Mouse (Mus musculus): ENCODE results near the gene Mrvi1. TPM values are rescaled to one million over a fixed set of nuclear protein-coding genes. Genes with fewer than 3 reads are reported as not detected.
A peak's percentile ranks its signal among the peaks of the same experiment; 100 is the strongest.

Mrvi1 gene
- polyA plus RNA-seq, 1 experiment from 2014 or later: 13.3 TPM

- H3K27ac ChIP-seq (ENCODE audit: low read length): no peak overlapping the region
- no peaks in the 10 kb centered on the region for H3K27me3 ChIP-seq (ENCODE audit: insufficient read depth, low read length)
- peak; percentile 70; the same call in 1 of the 2 replicates for ATAC-seq (ENCODE audit: low FRiP score, low TSS enrichment)
- H3K4me1 ChIP-seq (ENCODE audit: insufficient read depth, low read length): peaks cover 16% of the 10 kb centered on the region
- WGBS: 80% methylated on average over 3 of the region's 3 CpGs
- H3K36me3 ChIP-seq (ENCODE audit: insufficient read depth, low read length): no peaks in the 10 kb centered on the region
- H3K9ac ChIP-seq (replicated peaks; ENCODE audit: low read length): no peak overlapping the region
- no peak overlapping the region for H3K4me2 ChIP-seq (replicated peaks; ENCODE audit: low read depth, low read length)
- H3K4me3 ChIP-seq (ENCODE audit: low read length): no peak overlapping the region
- H3K9me3 ChIP-seq (ENCODE audit: low read length): no peaks in the 10 kb centered on the region
Observed at GRCm38 (mm10) chr7:110962497-110962896, 19.8 kb downstream of the Mrvi1 start.

- no peak overlapping the region for H3K4me3 ChIP-seq (ENCODE audit: low read length)
- no peak overlapping the region for H3K4me2 ChIP-seq (replicated peaks; ENCODE audit: low read depth, low read length)
- peak overlapping the region; percentile 30; the same call in 1 of the 2 replicates for H3K27ac ChIP-seq (ENCODE audit: low read length)
- ATAC-seq (ENCODE audit: low FRiP score, low TSS enrichment): no peak
- H3K36me3 ChIP-seq (ENCODE audit: insufficient read depth, low read length): no peaks in the 10 kb centered on the region
- H3K27me3 ChIP-seq (ENCODE audit: insufficient read depth, low read length): no peaks in the 10 kb centered on the region
- no peak overlapping the region for H3K9ac ChIP-seq (replicated peaks; ENCODE audit: low read length)
- H3K9me3 ChIP-seq (ENCODE audit: low read length): no peaks in the 10 kb centered on the region
- H3K4me1 ChIP-seq (ENCODE audit: insufficient read depth, low read length): peaks cover 15% of the 10 kb centered on the region; the same call in 1 of the 2 replicates
- 78% methylated on average over 14 of the region's 14 CpGs for WGBS
Observed at GRCm38 (mm10) chr7:110956422-110957170, 25.7 kb downstream of the Mrvi1 start.

- Histone ChIP-seq H3K4me1 (ENCODE audit: insufficient read depth, low read length) (peaks cover 15% of the 10 kb centered on the region; the same call in 1 of the 2 replicates), H3K4me2 (replicated peaks; ENCODE audit: low read depth, low read length) (no peak overlapping the region), H3K9me3 (ENCODE audit: low read length) (no peaks in the 10 kb centered on the region), H3K36me3 (ENCODE audit: insufficient read depth, low read length) (no peaks in the 10 kb centered on the region), H3K27ac (ENCODE audit: low read length) (no peak overlapping the region), H3K9ac (replicated peaks; ENCODE audit: low read length) (no peak overlapping the region), H3K4me3 (ENCODE audit: low read length) (no peak overlapping the region), H3K27me3 (ENCODE audit: insufficient read depth, low read length) (no peaks in the 10 kb centered on the region)
- no peak for ATAC-seq (ENCODE audit: low FRiP score, low TSS enrichment)
- 52% methylated on average over 2 of the region's 2 CpGs for WGBS
Observed at GRCm38 (mm10) chr7:110955576-110955975, 26.7 kb downstream of the Mrvi1 start.

GRCm38 (mm10) chr7:110954072-110954858 is 28.0 kb downstream of the Mrvi1 start:
- Histone ChIP-seq H3K36me3 (ENCODE audit: insufficient read depth, low read length) (no peaks in the 10 kb centered on the region), H3K4me3 (ENCODE audit: low read length) (no peak overlapping the region), H3K4me2 (replicated peaks; ENCODE audit: low read depth, low read length) (no peak overlapping the region), H3K4me1 (ENCODE audit: insufficient read depth, low read length) (peaks cover 15% of the 10 kb centered on the region; the same call in 1 of the 2 replicates), H3K27ac (ENCODE audit: low read length) (no peak overlapping the region; the same call in 1 of the 2 replicates), H3K9ac (replicated peaks; ENCODE audit: low read length) (no peak overlapping the region), H3K27me3 (ENCODE audit: insufficient read depth, low read length) (no peaks in the 10 kb centered on the region), H3K9me3 (ENCODE audit: low read length) (no peaks in the 10 kb centered on the region)
- no peak for ATAC-seq (ENCODE audit: low FRiP score, low TSS enrichment)
- WGBS: 83% methylated on average over 6 of the region's 6 CpGs

GRCm38 (mm10) chr7:110953210-110953609 is 29.1 kb downstream of the Mrvi1 start:
- H3K36me3 ChIP-seq (ENCODE audit: insufficient read depth, low read length): no peaks in the 10 kb centered on the region
- H3K4me3 ChIP-seq (ENCODE audit: low read length): no peak overlapping the region
- peaks cover 15% of the 10 kb centered on the region; the same call in 1 of the 2 replicates for H3K4me1 ChIP-seq (ENCODE audit: insufficient read depth, low read length)
- peak overlapping the region; percentile 79 for H3K27ac ChIP-seq (ENCODE audit: low read length)
- peak; percentile 35; the same call in 1 of the 2 replicates for ATAC-seq (ENCODE audit: low FRiP score, low TSS enrichment)
- H3K4me2 ChIP-seq (replicated peaks; ENCODE audit: low read depth, low read length): no peak overlapping the region
- H3K27me3 ChIP-seq (ENCODE audit: insufficient read depth, low read length): no peaks in the 10 kb centered on the region
- 22% methylated on average over 1 of the region's 1 CpGs for WGBS
- H3K9me3 ChIP-seq (ENCODE audit: low read length): no peaks in the 10 kb centered on the region
- H3K9ac ChIP-seq (replicated peaks; ENCODE audit: low read length): no peak overlapping the region

- H3K36me3 ChIP-seq (ENCODE audit: insufficient read depth, low read length): no peaks in the 10 kb centered on the region
- no peak overlapping the region for H3K27ac ChIP-seq (ENCODE audit: low read length)
- H3K9me3 ChIP-seq (ENCODE audit: low read length): no peaks in the 10 kb centered on the region
- no peak overlapping the region for H3K4me3 ChIP-seq (ENCODE audit: low read length)
- H3K4me1 ChIP-seq (ENCODE audit: insufficient read depth, low read length): peaks cover 15% of the 10 kb centered on the region; the same call in 1 of the 2 replicates
- no peak overlapping the region for H3K4me2 ChIP-seq (replicated peaks; ENCODE audit: low read depth, low read length)
- no peaks in the 10 kb centered on the region for H3K27me3 ChIP-seq (ENCODE audit: insufficient read depth, low read length)
- ATAC-seq (ENCODE audit: low FRiP score, low TSS enrichment): no peak
- no peak overlapping the region for H3K9ac ChIP-seq (replicated peaks; ENCODE audit: low read length)
Observed at GRCm38 (mm10) chr7:110950621-110950925, 31.7 kb downstream of the Mrvi1 start.

- H3K4me1 ChIP-seq (ENCODE audit: insufficient read depth, low read length): peaks cover 15% of the 10 kb centered on the region; the same call in 1 of the 2 replicates
- 75% methylated on average over 13 of the region's 13 CpGs for WGBS
- no peak for ATAC-seq (ENCODE audit: low FRiP score, low TSS enrichment)
- H3K27ac ChIP-seq (ENCODE audit: low read length): no peak overlapping the region
- no peak overlapping the region for H3K9ac ChIP-seq (replicated peaks; ENCODE audit: low read length)
- H3K27me3 ChIP-seq (ENCODE audit: insufficient read depth, low read length): no peaks in the 10 kb centered on the region
- no peaks in the 10 kb centered on the region for H3K36me3 ChIP-seq (ENCODE audit: insufficient read depth, low read length)
- no peak overlapping the region for H3K4me2 ChIP-seq (replicated peaks; ENCODE audit: low read depth, low read length)
- H3K9me3 ChIP-seq (ENCODE audit: low read length): no peaks in the 10 kb centered on the region
- no peak overlapping the region for H3K4me3 ChIP-seq (ENCODE audit: low read length)
Observed at GRCm38 (mm10) chr7:110949785-110950620, 32.3 kb downstream of the Mrvi1 start.

- Histone ChIP-seq H3K4me2 (replicated peaks; ENCODE audit: low read depth, low read length) (no peak overlapping the region), H3K36me3 (ENCODE audit: insufficient read depth, low read length) (no peaks in the 10 kb centered on the region), H3K9ac (replicated peaks; ENCODE audit: low read length) (no peak overlapping the region), H3K4me1 (ENCODE audit: insufficient read depth, low read length) (peaks cover 12% of the 10 kb centered on the region; the same call in 1 of the 2 replicates), H3K27ac (ENCODE audit: low read length) (no peak overlapping the region), H3K4me3 (ENCODE audit: low read length) (no peak overlapping the region), H3K9me3 (ENCODE audit: low read length) (no peaks in the 10 kb centered on the region), H3K27me3 (ENCODE audit: insufficient read depth, low read length) (no peaks in the 10 kb centered on the region)
- ATAC-seq (ENCODE audit: low FRiP score, low TSS enrichment): no peak
- WGBS: 81% methylated on average over 3 of the region's 3 CpGs
Observed at GRCm38 (mm10) chr7:110948579-110948978, 33.7 kb downstream of the Mrvi1 start.

GRCm38 (mm10) chr7:110947616-110948015 is 34.6 kb downstream of the Mrvi1 start:
- WGBS: 92% methylated on average over 6 of the region's 6 CpGs
- no peak for ATAC-seq (ENCODE audit: low FRiP score, low TSS enrichment)
- H3K27ac ChIP-seq (ENCODE audit: low read length): no peak overlapping the region

More at GRCm38 (mm10) chr7:110947616-110948015, 34.6 kb downstream of the Mrvi1 start:
- no peak overlapping the region for H3K4me3 ChIP-seq (ENCODE audit: low read length)
- H3K9ac ChIP-seq (replicated peaks; ENCODE audit: low read length): no peak overlapping the region
- H3K27me3 ChIP-seq (ENCODE audit: insufficient read depth, low read length): no peaks in the 10 kb centered on the region
- H3K4me1 ChIP-seq (ENCODE audit: insufficient read depth, low read length): peaks cover 4% of the 10 kb centered on the region; the same call in 1 of the 2 replicates
- 0 out of 2 replicates have a peak, but pooled peaks cover 3% of the 10 kb centered on the region for H3K36me3 ChIP-seq (ENCODE audit: insufficient read depth, low read length)
- H3K9me3 ChIP-seq (ENCODE audit: low read length): no peaks in the 10 kb centered on the region
- H3K4me2 ChIP-seq (replicated peaks; ENCODE audit: low read depth, low read length): no peak overlapping the region
